Mouse (Mus musculus) stomach, embryonic 16.5 days (tissue): ENCODE results near the gene Slc25a39. TPM values are rescaled to one million over a fixed set of nuclear protein-coding genes. Genes with fewer than 3 reads are reported as not detected.
A peak's percentile ranks its signal among the peaks of the same experiment; 100 is the strongest.
"Not testable (repeated sequence)": the region's sequence is repeated elsewhere in the genome, so short reads cannot be mapped to it uniquely, and the experiment has no call there.

Experiments used
- ATAC-seq: fragments of 200-750 bp; cut with Nextera tagmentation; 2 replicates; pipeline ENCODE4 v1.8.0; 2017; ENCODE audit warnings: moderate number of reproducible peaks, moderate TSS enrichment; ENCODE audit not compliant: insufficient read depth, low FRiP score
- H3K27ac ChIP-seq: fragments of 300-500 bp; sonication (generic); 2 replicates; pipeline ENCODE4 v1.5.1; 2014; ENCODE audit warnings: low read length
- H3K27me3 ChIP-seq: fragments of 300-500 bp; sonication (generic); 2 replicates; pipeline ENCODE4 v1.6.1; 2014; ENCODE audit warnings: low read length, control low read depth, mixed read lengths; ENCODE audit not compliant: control insufficient read depth, insufficient read depth
- H3K36me3 ChIP-seq: fragments of 300-500 bp; sonication (generic); 2 replicates; pipeline ENCODE4 v1.6.1; 2014; ENCODE audit warnings: low read length; ENCODE audit not compliant: control insufficient read depth, insufficient read depth
- H3K4me1 ChIP-seq: fragments of 300-500 bp; sonication (generic); 2 replicates; pipeline ENCODE4 v1.6.1; 2014; ENCODE audit warnings: low read length, control low read depth, mixed read lengths; ENCODE audit not compliant: control insufficient read depth, insufficient read depth
- H3K4me2 ChIP-seq: fragments of 300-500 bp; sonication (generic); 2 replicates; pipeline ENCODE4 v1.6.1; 2014; ENCODE audit warnings: low read depth, low read length, mixed read lengths
- H3K4me3 ChIP-seq: fragments of 300-500 bp; sonication (generic); replicated peaks from 2 replicates; pipeline ENCODE4 v1.5.1; 2014; ENCODE audit warnings: mild to moderate bottlenecking, low read length
- H3K9ac ChIP-seq: fragments of 300-500 bp; sonication (generic); 2 replicates; pipeline ENCODE4 v1.6.1; 2014; ENCODE audit warnings: low read length
- H3K9me3 ChIP-seq: fragments of 300-500 bp; sonication (generic); replicated peaks from 2 replicates; pipeline ENCODE4 v1.6.1; 2016; ENCODE audit warnings: low read length, control low read depth; ENCODE audit not compliant: control insufficient read depth
- WGBS: fragments of 180-500 bp; shearing (Covaris S2); extraction: QIAGEN DNeasy Blood & Tissue Kit; methylation state at CpG from one replicate; pipeline ENCODE4 v1.1.7; 2014; 5-methylcytosine and 5-hydroxymethylcytosine counted together
- polyA plus RNA-seq: library from polyadenylated mRNA; unstranded; fragments of >200 nt; fragmentation: Nextera tagmentation; extraction: Ambion mirVana; gene quantifications from 2 replicates; pipeline ENCODE4 v1.2.1, GENCODE M21; 2015

Slc25a39 gene
- polyA plus RNA-seq, 1 experiment from 2014 or later: 239 TPM

DNA sequence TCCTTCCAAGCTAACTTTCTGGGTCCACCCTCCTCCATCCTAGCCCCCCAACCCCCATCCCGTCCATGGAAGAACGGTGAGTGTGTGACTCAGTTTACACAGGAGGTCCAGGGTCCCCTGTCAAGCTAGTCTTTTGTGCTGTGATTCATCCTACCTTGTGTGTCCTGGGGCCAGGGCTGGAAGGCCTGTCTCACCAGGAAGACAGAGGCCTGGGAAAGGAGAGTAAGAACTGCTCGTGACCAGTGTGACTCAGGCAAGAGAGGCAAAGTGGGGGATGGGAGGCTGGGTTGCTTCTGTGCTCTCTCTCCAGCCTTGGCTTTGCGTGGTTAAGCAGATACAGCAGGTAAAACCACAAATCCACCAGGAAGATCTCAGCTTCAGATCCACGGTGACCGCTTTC, 16.9 kb upstream of the Slc25a39 start:
- H3K27me3 ChIP-seq: no peaks in the 10 kb centered on the region
- no peak overlapping the region for H3K4me3 ChIP-seq
- 70% methylated on average over 6 of the region's 6 CpGs for WGBS
- H3K9ac ChIP-seq: no peak overlapping the region
- no peak overlapping the region for H3K27ac ChIP-seq
- peaks cover 3% of the 10 kb centered on the region for H3K4me1 ChIP-seq
- no peak for ATAC-seq
- no peaks in the 10 kb centered on the region for H3K36me3 ChIP-seq
- H3K9me3 ChIP-seq: no peaks in the 10 kb centered on the region
- H3K4me2 ChIP-seq: no peak overlapping the region

DNA sequence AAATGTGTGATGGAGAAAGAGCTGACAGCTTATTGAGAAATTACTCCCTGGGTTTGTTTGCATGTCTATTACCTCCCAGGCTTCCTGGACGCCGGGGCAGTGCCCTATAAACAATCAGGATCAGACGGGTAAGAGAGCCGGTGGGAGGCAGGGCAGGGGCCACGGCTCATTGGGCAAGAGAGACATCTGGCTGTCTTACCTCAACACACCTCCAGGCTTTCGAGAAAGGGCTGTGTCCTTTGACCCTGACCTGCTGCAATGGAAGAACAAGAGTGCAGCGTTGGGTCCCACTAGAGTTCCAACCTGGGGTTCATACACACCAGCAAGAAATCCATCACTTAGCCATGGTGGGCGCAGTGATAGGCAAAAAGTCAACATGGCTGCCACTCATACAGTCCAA, 13.8 kb upstream of the Slc25a39 start:
- H3K4me2 ChIP-seq: no peak overlapping the region
- no peaks in the 10 kb centered on the region for H3K9me3 ChIP-seq
- no peaks in the 10 kb centered on the region for H3K4me1 ChIP-seq
- WGBS: 46% methylated on average over 8 of the region's 8 CpGs
- no peaks in the 10 kb centered on the region for H3K27me3 ChIP-seq
- H3K27ac ChIP-seq: no peak overlapping the region
- H3K9ac ChIP-seq: no peak overlapping the region
- ATAC-seq: no peak
- no peaks in the 10 kb centered on the region for H3K36me3 ChIP-seq
- H3K4me3 ChIP-seq: no peak overlapping the region

GRCm38 (mm10) chr11:102418887-102419286, 11.1 kb upstream of the Slc25a39 start:
- no peak for ATAC-seq
- Histone ChIP-seq H3K4me3 (no peak overlapping the region), H3K4me2 (no peak overlapping the region)

DNA sequence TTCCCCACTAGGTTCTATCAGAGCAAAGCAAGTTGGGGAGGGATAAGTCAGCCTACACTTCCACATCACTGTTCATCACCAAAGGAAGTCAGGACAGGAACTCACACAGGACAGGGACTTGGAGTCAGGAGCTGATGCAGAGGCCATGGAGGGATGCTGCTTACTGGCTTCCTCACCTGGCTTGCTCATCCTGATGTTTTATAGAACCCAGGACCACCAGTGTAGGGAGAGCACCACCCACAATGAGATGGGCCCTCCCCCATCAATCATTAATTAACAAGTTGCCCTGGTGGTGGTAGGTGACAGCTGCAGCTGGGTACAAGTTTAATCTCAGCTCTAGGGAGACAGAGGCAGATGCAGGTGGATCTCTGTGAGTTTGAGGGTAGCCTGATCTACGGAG, 9.4 kb upstream of the Slc25a39 start:
- Histone ChIP-seq H3K27ac (no peak overlapping the region), H3K27me3 (no peaks in the 10 kb centered on the region), H3K9me3 (no peaks in the 10 kb centered on the region), H3K4me1 (no peaks in the 10 kb centered on the region), H3K4me3 (no peak overlapping the region), H3K36me3 (no peaks in the 10 kb centered on the region), H3K9ac (no peak overlapping the region), H3K4me2 (no peak overlapping the region)
- no peak for ATAC-seq
- WGBS: 72% methylated on average over 1 of the region's 1 CpGs

More at GRCm38 (mm10) chr11:102418887-102419286, 11.1 kb upstream of the Slc25a39 start:
- no peaks in the 10 kb centered on the region for H3K4me1 ChIP-seq
- H3K9ac ChIP-seq: no peak overlapping the region
- H3K9me3 ChIP-seq: no peaks in the 10 kb centered on the region
- no peaks in the 10 kb centered on the region for H3K27me3 ChIP-seq
- no peaks in the 10 kb centered on the region for H3K36me3 ChIP-seq
- H3K27ac ChIP-seq: no peak overlapping the region

GRCm38 (mm10) chr11:102415034-102415802, 7.5 kb upstream of the Slc25a39 start:
- Histone ChIP-seq H3K4me1 (peaks cover 3% of the 10 kb centered on the region; the same call in 1 of the 2 replicates), H3K4me2 (no peak overlapping the region), H3K36me3 (no peaks in the 10 kb centered on the region), H3K4me3 (no peak overlapping the region), H3K27ac (no peak overlapping the region), H3K9me3 (no peaks in the 10 kb centered on the region), H3K9ac (no peak overlapping the region), H3K27me3 (no peaks in the 10 kb centered on the region)
- ATAC-seq: no peak
- 62% methylated on average over 10 of the region's 10 CpGs for WGBS

DNA sequence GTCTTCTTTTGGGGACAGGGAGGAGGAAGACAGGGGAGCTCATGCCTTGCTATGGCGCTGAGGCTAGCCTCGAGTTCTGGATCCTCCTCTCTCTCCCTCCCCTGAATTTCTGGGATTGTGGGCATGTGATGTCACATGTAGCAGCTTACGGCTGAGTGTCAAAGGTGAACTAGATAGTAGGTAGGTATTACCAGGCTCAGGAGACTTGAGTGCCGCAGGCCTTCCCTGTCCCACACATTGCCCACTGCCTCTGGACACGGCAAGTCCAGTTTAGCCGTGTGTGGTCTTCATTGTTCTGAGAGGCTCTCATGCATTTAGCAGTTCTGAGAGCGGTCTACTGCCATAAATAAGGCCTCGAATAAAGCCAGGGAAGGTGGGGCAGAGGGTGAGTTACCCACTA, 5.3 kb upstream of the Slc25a39 start:
- Histone ChIP-seq H3K4me1 (peaks cover 8% of the 10 kb centered on the region; the same call in 1 of the 2 replicates), H3K9me3 (no peaks in the 10 kb centered on the region), H3K27ac (no peak overlapping the region), H3K4me3 (no peak overlapping the region), H3K27me3 (no peaks in the 10 kb centered on the region), H3K9ac (no peak overlapping the region), H3K36me3 (no peaks in the 10 kb centered on the region), H3K4me2 (no peak overlapping the region)
- WGBS: 76% methylated on average over 8 of the region's 8 CpGs
- ATAC-seq: no peak

DNA sequence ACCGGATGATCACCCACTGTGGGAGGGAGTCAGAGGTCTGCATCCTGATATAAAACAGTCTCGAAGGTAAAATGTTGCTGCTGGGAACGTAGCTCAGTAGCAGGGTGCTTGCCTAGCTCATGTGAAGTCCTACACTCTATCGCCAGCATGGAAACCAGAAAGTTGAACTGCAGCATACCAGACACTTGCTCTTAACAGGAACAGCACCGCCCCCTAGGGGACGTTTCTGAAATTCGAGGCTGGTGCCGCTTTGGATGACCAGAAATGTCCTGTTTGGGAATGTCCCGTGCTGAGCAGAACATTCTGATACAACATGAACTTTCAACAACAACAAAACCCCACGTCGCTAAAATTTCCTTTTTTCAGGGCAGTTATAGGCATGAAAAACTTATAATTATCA, 4.0 kb upstream of the Slc25a39 start:
- Histone ChIP-seq H3K27me3 (no peaks in the 10 kb centered on the region), H3K27ac (no peak overlapping the region), H3K9ac (0 out of 2 replicates have a peak overlapping the region, but pooled peaks have one; percentile 23), H3K9me3 (no peaks in the 10 kb centered on the region), H3K36me3 (no peaks in the 10 kb centered on the region), H3K4me2 (no peak overlapping the region), H3K4me3 (no peak overlapping the region), H3K4me1 (peaks cover 12% of the 10 kb centered on the region; the same call in 1 of the 2 replicates)
- 8% methylated on average over 11 of the region's 11 CpGs for WGBS
- ATAC-seq: 0 out of 2 replicates have a peak, but pooled peaks have one; percentile 11

DNA sequence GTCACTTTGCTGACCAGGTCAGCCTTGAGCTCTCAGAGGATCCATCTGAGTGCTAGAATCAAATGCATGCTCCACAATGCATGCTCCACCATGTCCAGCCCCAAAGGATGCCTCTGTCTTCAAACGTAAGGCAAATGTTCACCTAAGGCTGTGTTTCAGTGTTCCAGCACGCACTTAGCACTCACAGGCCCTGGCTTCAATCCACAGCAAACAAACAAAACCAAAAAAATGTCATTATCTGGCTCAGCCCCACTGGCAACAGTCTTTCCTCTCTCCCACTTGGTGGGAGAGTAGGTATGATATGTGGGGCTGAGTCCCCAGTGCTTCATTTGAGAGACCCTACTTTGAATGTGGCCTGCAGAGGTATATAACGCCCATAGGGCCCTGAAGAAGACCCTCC, 3.3 kb upstream of the Slc25a39 start:
- Histone ChIP-seq H3K27me3 (no peaks in the 10 kb centered on the region), H3K4me3 (no peak overlapping the region), H3K4me2 (no peak overlapping the region), H3K27ac (no peak overlapping the region), H3K9ac (peak overlapping the region; percentile 43; the same call in 1 of the 2 replicates), H3K4me1 (peaks cover 18% of the 10 kb centered on the region), H3K9me3 (no peaks in the 10 kb centered on the region), H3K36me3 (no peaks in the 10 kb centered on the region)
- ATAC-seq: no peak
- WGBS: 71% methylated on average over 3 of the region's 3 CpGs

GRCm38 (mm10) chr11:102410345-102410744, 2.6 kb upstream of the Slc25a39 start:
- 97% methylated on average over 3 of the region's 3 CpGs for WGBS

More at GRCm38 (mm10) chr11:102410345-102410744, 2.6 kb upstream of the Slc25a39 start:
- not testable (repeated sequence) for H3K9ac ChIP-seq, H3K27ac ChIP-seq, H3K4me2 ChIP-seq, H3K27me3 ChIP-seq, H3K36me3 ChIP-seq, H3K4me3 ChIP-seq, H3K9me3 ChIP-seq, ATAC-seq
- H3K4me1 ChIP-seq: peaks cover 24% of the 10 kb centered on the region
